8 mouse cellular contexts compared by ENCODE assay signal in genomic region chr17:25875171-25876136, GRCm38 (mm10). TPM values are rescaled to one million over a fixed set of nuclear protein-coding genes. Genes with fewer than 3 reads are reported as not detected.
A peak's percentile ranks its signal among the peaks of the same experiment; 100 is the strongest.
DNase-seq lines count a peak whose midpoint lies in the region; ATAC-seq lines count a peak whose summit lies in the region.

No protein-coding gene starts in this region.

- H3K27ac ChIP-seq in hindbrain, embryonic 15.5 days (replicated peaks) = peak overlapping the region; percentile 95

- peak; percentile 84 for DNase-seq in T-cell, adult 2 months (ENCODE audit: low spot score)
- peak; percentile 91 to 92 for DNase-seq in cerebellum, postnatal 36 days
- DNase-seq in frontal cortex, postnatal 36 days (ENCODE audit: low spot score in 2 of 2) = peak; percentile 91
- peak; percentile 85 for DNase-seq in left cerebral cortex, adult 11 months (ENCODE audit: low spot score)
- DNase-seq in lung, postnatal 36 days = peak; percentile 92
- DNase-seq in retina, embryonic 14.5 days (ENCODE audit: low spot score) = peak; percentile 89
- DNase-seq in thymus, postnatal 36 days = peak; percentile 81 to 86

- ATAC-seq in hindbrain, embryonic 15.5 days (ENCODE audit: low FRiP score, low read depth) = peak; percentile 89

- H3K4me1 ChIP-seq in hindbrain, embryonic 15.5 days (replicated peaks) = peaks cover 34% of the 10 kb centered on the region

- no peaks in the 10 kb centered on the region for H3K9me3 ChIP-seq in hindbrain, embryonic 15.5 days

- WGBS in hindbrain, embryonic 15.5 days = under 1% methylated on average over 59 of the region's 59 CpGs

- H3K4me2 ChIP-seq in hindbrain, embryonic 15.5 days = peak overlapping the region; percentile 90

- H3K36me3 ChIP-seq in hindbrain, embryonic 15.5 days = 0 out of 2 replicates have a peak, but pooled peaks cover 3% of the 10 kb centered on the region

- peak overlapping the region; percentile 64 for H3K4me3 ChIP-seq in hindbrain, embryonic 15.5 days

- H3K9ac ChIP-seq in hindbrain, embryonic 15.5 days = peak overlapping the region; percentile 85

- no peaks in the 10 kb centered on the region for H3K27me3 ChIP-seq in hindbrain, embryonic 15.5 days

RNA-seq across cellular contexts. Expression of gene Mettl26, which starts 0.6 kb away (rescaled TPM):
- polyA plus RNA-seq in hindbrain, embryonic 15.5 days (2015; fragmentation: Nextera tagmentation; extraction: Ambion mirVana) = 58.7 and 64.1 TPM in 2 replicates

RNA-seq across cellular contexts. Expression of gene Wfikkn1, which starts 5.2 kb away (rescaled TPM):
- polyA plus RNA-seq in hindbrain, embryonic 15.5 days (2015; fragmentation: Nextera tagmentation; extraction: Ambion mirVana) = 0.39 and 0.44 TPM in 2 replicates

RNA-seq across cellular contexts. Expression of gene Mcrip2, which starts 6.9 kb away (rescaled TPM):
- polyA plus RNA-seq in hindbrain, embryonic 15.5 days (2015; fragmentation: Nextera tagmentation; extraction: Ambion mirVana) = 27.0 and 28.4 TPM in 2 replicates

RNA-seq across cellular contexts. Expression of gene Wdr90, which starts 14.2 kb away (rescaled TPM):
- 19.0 and 19.9 TPM in 2 replicates for polyA plus RNA-seq in hindbrain, embryonic 15.5 days (2015; fragmentation: Nextera tagmentation; extraction: Ambion mirVana)

RNA-seq across cellular contexts. Expression of gene Rhot2, which starts 30.8 kb away (rescaled TPM):
- polyA plus RNA-seq in hindbrain, embryonic 15.5 days (2015; fragmentation: Nextera tagmentation; extraction: Ambion mirVana) = 15.1 and 16.6 TPM in 2 replicates

Comparison
In these comparisons a context has a peak if more than half of its experiments do, and no peak if none do; other contexts are left out.
1. Peak in every context shown above with its lines: DNase-seq, ATAC-seq, H3K4me3 ChIP-seq and H3K27ac ChIP-seq.